Mouse (Mus musculus) forebrain, postnatal 0 days (tissue): ENCODE measurements around the gene Hoxa5. TPM values are rescaled to one million over a fixed set of nuclear protein-coding genes. Genes with fewer than 3 reads are reported as not detected.

Experiments used
- ATAC-seq: fragments of 200-750 bp; cut with Nextera tagmentation; 2 replicates; pipeline ENCODE4 v1.8.0; 2017; ENCODE audit warnings: mild to moderate bottlenecking, moderate library complexity
- DNase-seq: peaks from one replicate; pipeline ENCODE4 v3.0.0-alpha.2; 2015
- H3K27ac ChIP-seq: fragments of 300-500 bp; sonication (generic); 2 replicates; pipeline ENCODE4 v1.5.1; 2014; ENCODE audit warnings: low read depth, mild to moderate bottlenecking, antibody characterized with exemption, low read length, moderate library complexity, mixed read lengths
- H3K27me3 ChIP-seq: fragments of 300-500 bp; sonication (generic); 2 replicates; pipeline ENCODE4 v1.6.1; 2014; ENCODE audit warnings: mild to moderate bottlenecking, low read length, mixed read lengths; ENCODE audit not compliant: insufficient read depth
- H3K36me3 ChIP-seq: fragments of 300-500 bp; sonication (generic); 2 replicates; pipeline ENCODE4 v1.6.1; 2014; ENCODE audit warnings: mild to moderate bottlenecking, moderate library complexity; ENCODE audit not compliant: insufficient read depth
- H3K4me1 ChIP-seq: fragments of 300-500 bp; sonication (generic); 2 replicates; pipeline ENCODE4 v1.6.1; 2014; ENCODE audit warnings: antibody characterized with exemption; ENCODE audit not compliant: insufficient read depth
- H3K4me2 ChIP-seq: fragments of 300-500 bp; sonication (generic); 2 replicates; pipeline ENCODE4 v1.6.1; 2014; ENCODE audit warnings: low read depth, mild to moderate bottlenecking, moderate library complexity
- H3K4me3 ChIP-seq: fragments of 300-500 bp; sonication (generic); 2 replicates; pipeline ENCODE4 v1.5.1; 2014; ENCODE audit warnings: low read depth, low read length, mixed read lengths
- H3K9ac ChIP-seq: fragments of 300-500 bp; sonication (generic); 2 replicates; pipeline ENCODE4 v1.6.1; 2014; ENCODE audit warnings: mild to moderate bottlenecking
- H3K9me3 ChIP-seq: fragments of 300-500 bp; sonication (generic); 2 replicates; pipeline ENCODE4 v1.6.1; 2016; ENCODE audit warnings: low read length
- CTCF ChIP-seq: sonication (generic); IDR thresholded peaks from 2 replicates; pipeline ENCODE4 v1.5.1; 2016; ENCODE audit warnings: antibody characterized with exemption, control low read depth, low read depth
- WGBS: fragments of 180-500 bp; shearing (Covaris S2); extraction: QIAGEN DNeasy Blood & Tissue Kit; methylation state at CpG from one replicate; pipeline ENCODE4 v1.1.7; 2014; 5-methylcytosine and 5-hydroxymethylcytosine counted together
- polyA plus RNA-seq: library from polyadenylated mRNA; unstranded; fragments of >200 nt; fragmentation: Nextera tagmentation; extraction: Ambion mirVana; gene quantifications from 2 replicates; pipeline ENCODE4 v1.2.1, GENCODE M21; 2015
- total RNA-seq: library from RNA; depleted of rRNA; stranded (reverse); fragments of >200 nt; gene quantifications from 2 replicates; pipeline ENCODE4 v1.2.3, GENCODE M21; 2014

The Hoxa5 gene
- total and polyA plus RNA-seq, 2 experiments from 2014 or later: not detected

GRCm38 (mm10) chr6:52183311-52184080 is 20.9 kb downstream of the Hoxa5 start:
- H3K27me3 ChIP-seq: peaks cover 100% of the 10 kb centered on the region
- 7% methylated on average over 10 of the region's 10 CpGs for WGBS
- no peak for DNase-seq
- H3K27ac ChIP-seq: no peak overlapping the region
- no peak overlapping the region for H3K4me3 ChIP-seq
- H3K9ac ChIP-seq: no peak overlapping the region
- H3K36me3 ChIP-seq: no peaks in the 10 kb centered on the region
- no peak overlapping the region for H3K4me2 ChIP-seq
- ATAC-seq: no peak
- H3K4me1 ChIP-seq: no peaks in the 10 kb centered on the region
- no peaks in the 10 kb centered on the region for H3K9me3 ChIP-seq
- no peak for TF ChIP-seq CTCF

GRCm38 (mm10) chr6:52182793-52183192 is 21.6 kb downstream of the Hoxa5 start:
- Histone ChIP-seq H3K27me3 (peaks cover 100% of the 10 kb centered on the region), H3K9ac (no peak overlapping the region), H3K27ac (no peak overlapping the region), H3K4me1 (no peaks in the 10 kb centered on the region), H3K36me3 (no peaks in the 10 kb centered on the region), H3K4me3 (no peak overlapping the region), H3K9me3 (no peaks in the 10 kb centered on the region), H3K4me2 (no peak overlapping the region)
- no peak for ATAC-seq
- TF ChIP-seq CTCF: no peak
- whole genome bisulfite sequencing: 0% methylated on average over 1 of the region's 1 CpGs
- no peak for DNase-seq

DNA sequence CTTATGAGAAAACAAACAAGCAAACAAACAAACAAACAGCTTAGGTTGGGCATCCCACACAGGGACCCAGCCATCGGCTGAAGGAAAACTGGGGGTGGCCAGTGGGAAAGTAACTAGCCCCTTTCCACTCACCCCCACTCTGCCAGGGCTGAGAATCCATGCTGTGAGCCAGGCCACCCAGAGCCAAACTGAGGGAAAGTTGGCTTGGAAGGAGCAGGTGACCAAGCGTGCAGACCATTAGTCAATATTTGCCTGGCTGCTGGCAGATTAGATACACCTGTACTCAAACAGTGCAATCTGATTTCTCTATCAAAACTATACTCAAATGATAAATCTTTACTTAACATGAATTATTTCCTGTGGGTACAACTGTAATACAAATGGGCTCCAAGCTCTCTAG is 22.4 kb downstream of the Hoxa5 start:
- no peaks in the 10 kb centered on the region for H3K9me3 ChIP-seq
- H3K4me2 ChIP-seq: no peak overlapping the region
- no peak overlapping the region for H3K27ac ChIP-seq
- DNase-seq (no peak), ATAC-seq (no peak)
- H3K4me3 ChIP-seq: no peak overlapping the region
- no peak overlapping the region for H3K9ac ChIP-seq
- peaks cover 99% of the 10 kb centered on the region for H3K27me3 ChIP-seq
- 14% methylated on average over 2 of the region's 2 CpGs for WGBS
- TF ChIP-seq CTCF: no peak
- H3K4me1 ChIP-seq: no peaks in the 10 kb centered on the region
- H3K36me3 ChIP-seq: no peaks in the 10 kb centered on the region

DNA sequence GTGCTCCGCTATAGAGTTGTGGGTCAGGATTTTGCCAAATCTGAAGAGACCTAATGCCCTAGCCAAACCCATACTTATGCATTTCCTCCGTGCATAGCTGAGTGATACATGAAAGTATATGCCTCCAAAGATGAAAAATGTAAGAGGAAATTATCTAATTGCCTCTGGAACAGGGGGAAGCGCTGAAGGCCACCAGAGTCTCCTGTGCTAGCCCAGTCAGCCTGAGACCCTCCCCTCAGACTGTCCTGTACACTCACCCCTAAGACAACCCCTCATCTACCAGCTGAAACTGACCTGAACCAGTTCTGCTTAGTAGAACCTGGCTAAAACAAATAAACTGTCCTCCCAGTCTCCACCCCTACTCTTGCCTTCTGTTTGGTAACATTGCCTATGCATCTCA is 23.7 kb downstream of the Hoxa5 start:
- H3K27me3 ChIP-seq: peaks cover 98% of the 10 kb centered on the region
- ATAC-seq (no peak), DNase-seq (no peak)
- 5% methylated on average over 3 of the region's 3 CpGs for WGBS
- H3K4me3 ChIP-seq: no peak overlapping the region
- H3K9me3 ChIP-seq: no peaks in the 10 kb centered on the region
- H3K9ac ChIP-seq: no peak overlapping the region
- no peak overlapping the region for H3K4me2 ChIP-seq
- H3K27ac ChIP-seq: no peak overlapping the region
- no peak for TF ChIP-seq CTCF
- H3K36me3 ChIP-seq: no peaks in the 10 kb centered on the region
- H3K4me1 ChIP-seq: no peaks in the 10 kb centered on the region

DNA sequence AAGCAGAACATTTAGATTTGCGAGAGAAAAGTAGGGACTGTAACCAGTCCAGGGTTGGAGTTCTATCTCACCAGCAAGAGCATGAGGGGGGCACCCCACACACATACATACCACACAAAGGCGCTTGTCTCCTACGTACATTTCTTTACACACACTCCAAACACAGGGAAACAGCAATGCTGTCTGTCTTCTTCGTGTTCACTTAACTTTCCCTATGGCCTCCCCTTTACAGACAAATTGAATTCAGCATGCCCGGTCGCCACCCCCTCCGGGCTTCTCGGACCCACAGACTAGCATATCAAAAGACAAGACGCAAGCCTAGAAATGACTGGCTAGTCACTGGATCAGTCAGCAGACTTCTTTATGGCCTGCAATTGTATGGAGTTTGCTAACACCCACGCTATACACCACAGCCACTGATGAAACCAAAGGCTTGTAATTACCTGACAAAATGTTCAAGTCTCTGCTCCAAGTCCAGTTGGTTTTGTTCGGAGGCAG is 24.1 kb downstream of the Hoxa5 start:
- H3K9me3 ChIP-seq: no peaks in the 10 kb centered on the region
- H3K4me2 ChIP-seq: no peak overlapping the region
- H3K4me3 ChIP-seq: no peak overlapping the region
- H3K27me3 ChIP-seq: peaks cover 96% of the 10 kb centered on the region
- ATAC-seq: no peak
- no peak for DNase-seq
- TF ChIP-seq CTCF: no peak
- H3K27ac ChIP-seq: no peak overlapping the region
- H3K4me1 ChIP-seq: no peaks in the 10 kb centered on the region
- H3K36me3 ChIP-seq: no peaks in the 10 kb centered on the region
- WGBS: 1% methylated on average over 11 of the region's 11 CpGs
- no peak overlapping the region for H3K9ac ChIP-seq

DNA sequence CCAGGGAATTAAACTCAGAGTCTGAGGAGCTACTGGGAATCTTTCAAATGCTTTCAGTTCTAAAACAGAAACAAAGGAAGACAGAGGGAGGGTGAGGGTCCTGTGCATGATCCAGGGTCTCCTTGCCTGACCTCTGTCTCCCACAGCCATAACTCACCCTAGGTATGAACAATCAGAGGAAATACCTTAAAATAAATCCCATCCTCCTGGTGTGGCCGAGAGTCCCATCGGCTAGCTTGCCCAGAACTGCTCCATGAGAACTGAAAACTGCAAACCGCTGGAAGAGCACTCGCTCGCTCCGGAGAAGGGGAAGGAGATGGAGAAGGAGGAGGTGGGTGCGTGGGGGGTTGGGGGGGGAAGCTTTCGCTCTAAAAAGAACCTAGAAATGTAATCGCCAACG is 24.7 kb downstream of the Hoxa5 start:
- no peak overlapping the region for H3K4me2 ChIP-seq
- no peaks in the 10 kb centered on the region for H3K9me3 ChIP-seq
- no peak for DNase-seq
- ATAC-seq: no peak
- H3K27me3 ChIP-seq: peaks cover 96% of the 10 kb centered on the region
- no peaks in the 10 kb centered on the region for H3K4me1 ChIP-seq
- H3K9ac ChIP-seq: no peak overlapping the region
- 2% methylated on average over 10 of the region's 10 CpGs for WGBS
- TF ChIP-seq CTCF: no peak
- no peak overlapping the region for H3K4me3 ChIP-seq
- no peaks in the 10 kb centered on the region for H3K36me3 ChIP-seq
- no peak overlapping the region for H3K27ac ChIP-seq

- DNase-seq (no peak), ATAC-seq (no peak)
- no peak overlapping the region for H3K9ac ChIP-seq
- WGBS: 1% methylated on average over 4 of the region's 4 CpGs
- H3K4me1 ChIP-seq: no peaks in the 10 kb centered on the region
- H3K9me3 ChIP-seq: no peaks in the 10 kb centered on the region
- H3K36me3 ChIP-seq: no peaks in the 10 kb centered on the region
- H3K4me3 ChIP-seq: no peak overlapping the region
- peaks cover 95% of the 10 kb centered on the region for H3K27me3 ChIP-seq
- H3K4me2 ChIP-seq: no peak overlapping the region
- TF ChIP-seq CTCF: no peak
- H3K27ac ChIP-seq: no peak overlapping the region
Observed at GRCm38 (mm10) chr6:52178918-52179665, 25.3 kb downstream of the Hoxa5 start.
